Mouse (Mus musculus) retina, adult 2 months (tissue): ENCODE measurements around the gene Pcp4l1.

ENCODE experiments used
- DNase-seq: peaks from one replicate; pipeline ENCODE4 v3.0.0-alpha.2; 2012; ENCODE audit warnings: low read depth, low spot score

The Pcp4l1 gene

GRCm38 (mm10) chr1:171221281-171222193, 25.5 kb upstream of the Pcp4l1 start:
- no peak for DNase-seq

- peak; percentile 73 for DNase-seq
Measured at GRCm38 (mm10) chr1:171220871-171221270, 24.8 kb upstream of the Pcp4l1 start.

GRCm38 (mm10) chr1:171216241-171216955, 20.3 kb upstream of the Pcp4l1 start:
- DNase-seq = no peak

- DNase-seq = no peak
Measured at GRCm38 (mm10) chr1:171213801-171214496, 17.9 kb upstream of the Pcp4l1 start, which contains the start of gene Nr1i3. TSS of gene Nr1i3 (plus strand) at chr1:171213970.

GRCm38 (mm10) chr1:171212854-171213253, 16.8 kb upstream of the Pcp4l1 start:
- no peak for DNase-seq

- DNase-seq = no peak
Measured at GRCm38 (mm10) chr1:171209409-171209808, 13.3 kb upstream of the Pcp4l1 start.

- DNase-seq = no peak
Measured at GRCm38 (mm10) chr1:171205704-171206493, 9.8 kb upstream of the Pcp4l1 start.

- DNase-seq = no peak
Measured at GRCm38 (mm10) chr1:171204249-171204644, 8.2 kb upstream of the Pcp4l1 start.

GRCm38 (mm10) chr1:171203471-171204248, 7.6 kb upstream of the Pcp4l1 start:
- no peak for DNase-seq

- DNase-seq = no peak
Measured at GRCm38 (mm10) chr1:171200769-171201168, 4.7 kb upstream of the Pcp4l1 start.

- no peak for DNase-seq
Measured at GRCm38 (mm10) chr1:171199532-171199931, 3.5 kb upstream of the Pcp4l1 start.

- peak; percentile 30 for DNase-seq
Measured at GRCm38 (mm10) chr1:171195046-171195822, 834 bp downstream of the Pcp4l1 start.

GRCm38 (mm10) chr1:171193911-171194830, 1.9 kb downstream of the Pcp4l1 start:
- DNase-seq = no peak

- DNase-seq = no peak
Measured at GRCm38 (mm10) chr1:171193093-171193840, 2.8 kb downstream of the Pcp4l1 start.

GRCm38 (mm10) chr1:171192283-171192682, 3.8 kb downstream of the Pcp4l1 start:
- DNase-seq = no peak

- no peak for DNase-seq
Measured at GRCm38 (mm10) chr1:171190832-171191231, 5.2 kb downstream of the Pcp4l1 start.

- DNase-seq = no peak
Measured at GRCm38 (mm10) chr1:171189476-171190114, 6.5 kb downstream of the Pcp4l1 start.
